Mouse (Mus musculus) stomach, postnatal 0 days (tissue): ENCODE measurements around the gene Zbtb9.

Source experiments
- CTCF ChIP-seq: IDR thresholded peaks from 2 replicates; pipeline ENCODE4 v1.5.1; 2016; ENCODE audit warnings: antibody characterized with exemption, low read depth, mild to moderate bottlenecking, moderate library complexity
- EP300 ChIP-seq: optimal IDR thresholded peaks from 2 replicates; pipeline ENCODE3; 2016; ENCODE audit warnings: antibody characterized with exemption

GRCm38 (mm10) chr17:26968200-26968611 is 4.8 kb upstream of the Zbtb9 start:
- TF ChIP-seq EP300 (no peak), CTCF (no peak)
